Mouse (Mus musculus) MEL (cell line): ENCODE data around the gene Rdh5. TPM values are rescaled to one million over a fixed set of nuclear protein-coding genes. Genes with fewer than 3 reads are reported as not detected.

ENCODE experiments used
- DNase-seq: peaks from one replicate; pipeline ENCODE4 v3.0.0; 2011; ENCODE audit warnings: low read depth, low spot score
- H3K27ac ChIP-seq: 2 replicates; pipeline ENCODE4 v1.5.1; 2012; ENCODE audit warnings: low read depth, mild to moderate bottlenecking, control low read depth, low read length, moderate library complexity; ENCODE audit not compliant: control insufficient read depth
- H3K27me3 ChIP-seq, 2 experiments: fragments of 150-350 bp in 1 of 2; sonication (generic) in 1 of 2; 2 replicates each; pipeline ENCODE4 v1.6.1; 2012; ENCODE audit warnings: low read length in 2 of 2, mild to moderate bottlenecking in 2 of 2, improper control_type of control experiment in 1 of 2, moderate library complexity in 1 of 2; ENCODE audit not compliant: insufficient read depth in 2 of 2, control insufficient read depth in 1 of 2
- H3K36me3 ChIP-seq, 2 experiments: 2 replicates each; pipeline ENCODE4 v1.6.1; 2012 to 2014; ENCODE audit warnings: low read length in 2 of 2, improper control_type of control experiment in 1 of 2, inconsistent platforms in 1 of 2, mild to moderate bottlenecking in 1 of 2; ENCODE audit not compliant: insufficient read depth in 2 of 2, control insufficient read depth in 1 of 2
- H3K4me1 ChIP-seq, 2 experiments: fragments of 150-350 bp in 1 of 2; sonication (generic) in 1 of 2; 2 replicates each; pipeline ENCODE4 v1.6.1; 2012; ENCODE audit warnings: low read length in 2 of 2, improper control_type of control experiment in 1 of 2, mild to moderate bottlenecking in 1 of 2; ENCODE audit not compliant: insufficient read depth in 2 of 2, control insufficient read depth in 1 of 2
- H3K4me3 ChIP-seq, 2 experiments: fragments of 150-350 bp in 1 of 2; sonication (generic) in 1 of 2; 2 replicates each; pipeline ENCODE4 v1.5.1; 2012; ENCODE audit warnings: low read depth in 2 of 2, low read length in 2 of 2, mild to moderate bottlenecking in 2 of 2, moderate library complexity in 2 of 2, control low read depth in 1 of 2, improper control_type of control experiment in 1 of 2; ENCODE audit not compliant: control insufficient read depth in 1 of 2, insufficient read depth in 1 of 2
- H3K79me2 ChIP-seq: 2 replicates; pipeline ENCODE4 v1.6.1; 2012; ENCODE audit warnings: mild to moderate bottlenecking, low read length, moderate library complexity; ENCODE audit not compliant: control insufficient read depth, poor library complexity, insufficient read depth
- H3K9ac ChIP-seq: 2 replicates; pipeline ENCODE4 v1.6.1; 2012; ENCODE audit warnings: low read depth, mild to moderate bottlenecking, control low read depth, low read length, moderate library complexity; ENCODE audit not compliant: control insufficient read depth, poor library complexity, severe bottlenecking
- H3K9me3 ChIP-seq: fragments of 150-350 bp; sonication (generic); replicated peaks from 2 replicates; pipeline ENCODE4 v1.6.1; 2012; ENCODE audit warnings: mild to moderate bottlenecking, low read length, improper control_type of control experiment, moderate library complexity; ENCODE audit not compliant: insufficient read depth
- BHLHE40 ChIP-seq: IDR thresholded peaks from 2 replicates; pipeline ENCODE4 v1.6.1; 2012; ENCODE audit warnings: low read depth, mild to moderate bottlenecking, inconsistent platforms, low read length, improper control_type of control experiment, borderline replicate concordance
- EP300 ChIP-seq, 2 experiments: IDR thresholded peaks; 2 replicates each; pipeline ENCODE4 v1.6.1; 2011; ENCODE audit warnings: improper control_type of control experiment in 2 of 2, low read length in 2 of 2, low read depth in 1 of 2, mild to moderate bottlenecking in 1 of 2
- GABPA ChIP-seq: IDR thresholded peaks from 2 replicates; pipeline ENCODE4 v1.6.1; 2012; ENCODE audit warnings: low read depth, mild to moderate bottlenecking, inconsistent platforms, low read length, improper control_type of control experiment, moderate library complexity
- MAZ ChIP-seq: IDR thresholded peaks from 2 replicates; pipeline ENCODE4 v1.6.1; 2012; ENCODE audit warnings: low read depth, mild to moderate bottlenecking, inconsistent platforms, low read length, improper control_type of control experiment
- MYB ChIP-seq: IDR thresholded peaks from 2 replicates; pipeline ENCODE4 v1.6.1; 2011; ENCODE audit warnings: mild to moderate bottlenecking, low read depth, low read length, improper control_type of control experiment
- NRF1 ChIP-seq: IDR thresholded peaks from 2 replicates; pipeline ENCODE4 v1.6.1; 2014; ENCODE audit warnings: low read depth, mild to moderate bottlenecking, inconsistent platforms, low read length, improper control_type of control experiment, moderate library complexity; ENCODE audit not compliant: poor library complexity, insufficient read depth, severe bottlenecking
- POLR2A ChIP-seq, 2 experiments: IDR thresholded peaks; 2 replicates each; pipeline ENCODE4 v1.6.1; 2011 to 2012; ENCODE audit warnings: low read length in 2 of 2, mild to moderate bottlenecking in 2 of 2, control low read depth in 1 of 2, improper control_type of control experiment in 1 of 2, low read depth in 1 of 2, moderate library complexity in 1 of 2; ENCODE audit not compliant: control insufficient read depth in 1 of 2, insufficient read depth in 1 of 2, poor library complexity in 1 of 2
- POLR2AphosphoS2 ChIP-seq: IDR thresholded peaks from 2 replicates; pipeline ENCODE4 v1.6.1; 2011; ENCODE audit warnings: low read length, improper control_type of control experiment
- RAD21 ChIP-seq: IDR thresholded peaks from 2 replicates; pipeline ENCODE4 v1.6.1; 2011; ENCODE audit warnings: mild to moderate bottlenecking, low read depth, low read length, improper control_type of control experiment
- SIN3A ChIP-seq: IDR thresholded peaks from 2 replicates; pipeline ENCODE4 v1.6.1; 2012; ENCODE audit warnings: low read length, improper control_type of control experiment, inconsistent platforms
- SMC3 ChIP-seq: IDR thresholded peaks from 2 replicates; pipeline ENCODE4 v1.6.1; 2011; ENCODE audit warnings: low read depth, low read length, improper control_type of control experiment
- USF2 ChIP-seq, 2 experiments: IDR thresholded peaks; 2 replicates each; pipeline ENCODE4 v1.6.1; 2011 to 2012; ENCODE audit warnings: improper control_type of control experiment in 2 of 2, low read length in 2 of 2, borderline replicate concordance in 1 of 2, inconsistent platforms in 1 of 2, low read depth in 1 of 2, mild to moderate bottlenecking in 1 of 2; ENCODE audit not compliant: insufficient read depth in 1 of 2
- ZC3H11A ChIP-seq: IDR thresholded peaks from 2 replicates; pipeline ENCODE4 v1.6.1; 2012; ENCODE audit warnings: low read depth, mild to moderate bottlenecking, inconsistent platforms, low read length, improper control_type of control experiment
- ZKSCAN1 ChIP-seq: IDR thresholded peaks from 2 replicates; pipeline ENCODE4 v1.6.1; 2012; ENCODE audit warnings: low read depth, mild to moderate bottlenecking, inconsistent platforms, low read length, improper control_type of control experiment, moderate library complexity
- polyA plus RNA-seq, 2 experiments: library from polyadenylated mRNA; stranded (reverse) in 1 of 2; unstranded in 1 of 2; fragments of >175 nt in 1 of 2; fragments of >200 nt in 1 of 2; gene quantifications; 2 replicates each; pipeline versions ENCODE4 v1.2.1 to v1.2.4; 2012; ENCODE audit warnings: low replicate concordance in 2 of 2, low read depth in 1 of 2; ENCODE audit not compliant: insufficient read length in 2 of 2, insufficient read depth in 1 of 2, missing spikeins in 1 of 2
- total RNA-seq: library from RNA; depleted of rRNA; stranded (reverse); fragments of 300-350 nt; gene quantifications from 2 replicates; pipeline ENCODE4 v1.2.3, GENCODE M21; 2012

Gene Rdh5
- total and polyA plus RNA-seq, 3 experiments = 1.2 to 4.2 TPM; not detected in 1

- Histone ChIP-seq H3K4me3 (no peak overlapping the region), H3K9ac (no peak overlapping the region), H3K4me1 (no peaks in the 10 kb centered on the region), H3K36me3 (no peaks in the 10 kb centered on the region), H3K9me3 (no peaks in the 10 kb centered on the region), H3K27ac (no peak overlapping the region), H3K27me3 (peaks cover 0 to 1% of the 10 kb centered on the region in 2 experiments; a peak in 2 of 4 replicates), H3K79me2 (no peaks in the 10 kb centered on the region)
- TF ChIP-seq SMC3 = no peak
- TF ChIP-seq MYB = no peak
- no peak for TF ChIP-seq USF2 (IDR thresholded peaks at IDR 0.05; ENCODE audit: borderline replicate concordance in 1 of 2, insufficient read depth in 1 of 2, low read depth in 1 of 2, low read length in 2 of 2)
- TF ChIP-seq NRF1 = no peak
- no peak for TF ChIP-seq ZKSCAN1
- TF ChIP-seq BHLHE40 = no peak
- TF ChIP-seq ZC3H11A = no peak
- no peak for TF ChIP-seq MAZ
- TF ChIP-seq POLR2A (IDR thresholded peaks at IDR 0.05; ENCODE audit: control insufficient read depth in 1 of 2, insufficient read depth in 1 of 2, low read depth in 1 of 2, low read length in 2 of 2, poor library complexity in 1 of 2) = no peak
- no peak for TF ChIP-seq SIN3A
- no peak for TF ChIP-seq RAD21
- no peak for TF ChIP-seq POLR2AphosphoS2
- no peak for TF ChIP-seq GABPA
- no peak for TF ChIP-seq EP300 (IDR thresholded peaks at IDR 0.05; ENCODE audit: low read depth in 1 of 2, low read length in 2 of 2)
- DNase-seq = no peak
Observed at GRCm38 (mm10) chr10:128912268-128912667, 10.4 kb downstream of the Rdh5 start.

- Histone ChIP-seq H3K9ac (no peak overlapping the region), H3K27ac (no peak overlapping the region), H3K4me3 (no peak overlapping the region), H3K79me2 (no peaks in the 10 kb centered on the region), H3K9me3 (no peaks in the 10 kb centered on the region), H3K27me3 (peaks cover 0 to 1% of the 10 kb centered on the region in 2 experiments; a peak in 2 of 4 replicates), H3K4me1 (no peaks in the 10 kb centered on the region), H3K36me3 (no peaks in the 10 kb centered on the region)
- DNase-seq = no peak
- TF ChIP-seq ZKSCAN1 (no peak), NRF1 (no peak)
Observed at GRCm38 (mm10) chr10:128911430-128911829, 11.3 kb downstream of the Rdh5 start.
